Mouse (Mus musculus): ENCODE measurements around the gene Ppm1l. TPM values are rescaled to one million over a fixed set of nuclear protein-coding genes. Genes with fewer than 3 reads are reported as not detected.

Gene Ppm1l
- polyA plus RNA-seq, 1 experiment: 0.75 TPM

DNA sequence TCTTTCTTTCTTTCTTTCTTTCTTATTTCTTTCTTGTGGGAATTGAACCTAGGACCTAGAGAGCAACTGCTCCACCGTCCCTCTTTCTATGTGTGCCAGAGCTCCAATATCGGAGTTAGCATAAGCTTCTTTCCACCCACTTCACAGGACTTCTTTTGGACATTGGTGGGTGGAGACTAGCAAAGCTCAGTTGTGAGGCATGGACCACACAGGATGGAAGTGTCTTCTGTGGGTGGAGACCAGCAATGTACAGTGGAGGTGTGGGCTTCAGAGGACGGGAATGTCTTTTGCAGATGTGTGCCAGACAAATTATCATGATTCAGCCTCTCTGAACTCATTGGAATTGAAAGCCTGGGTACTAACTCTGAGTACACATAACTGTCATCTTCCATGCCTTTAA is 180.5 kb downstream of the Ppm1l start:
- no peak overlapping the region for H3K27ac ChIP-seq (ENCODE audit: insufficient read depth, low read depth, low read length)
- no peak overlapping the region for H3K4me3 ChIP-seq (ENCODE audit: insufficient read depth, low read length)
- TF ChIP-seq POLR2A (IDR thresholded peaks at IDR 0.05; ENCODE audit: borderline replicate concordance, low read depth, low read length): no peak
- no peak for TF ChIP-seq CTCF (IDR thresholded peaks at IDR 0.05; ENCODE audit: low read depth, low read length)
- H3K4me1 ChIP-seq (ENCODE audit: control insufficient read depth, insufficient read depth, low read length): no peaks in the 10 kb centered on the region

DNA sequence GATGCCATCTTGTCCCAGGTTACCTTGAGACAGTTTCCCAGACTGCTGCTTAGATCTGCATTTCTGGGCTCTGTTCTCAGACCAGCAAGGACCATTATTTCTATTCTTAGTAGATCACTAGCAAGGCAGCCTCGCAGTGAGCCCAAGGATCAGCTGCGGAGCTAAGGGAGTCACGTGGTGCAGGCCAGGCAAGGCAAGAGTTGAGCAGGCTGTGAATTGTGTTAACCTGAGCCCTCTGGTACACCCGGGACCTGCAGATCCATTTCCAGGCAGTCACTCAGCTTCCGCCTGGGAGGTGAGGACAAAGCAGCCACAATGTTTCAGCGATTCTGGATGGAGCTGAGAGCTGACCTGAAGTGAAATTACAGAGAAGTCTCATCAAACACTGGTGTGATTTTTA is 185.3 kb downstream of the Ppm1l start:
- H3K4me1 ChIP-seq (ENCODE audit: control insufficient read depth, insufficient read depth, low read length): peaks cover 4% of the 10 kb centered on the region
- no peak overlapping the region for H3K4me3 ChIP-seq (ENCODE audit: insufficient read depth, low read length)
- H3K27ac ChIP-seq (ENCODE audit: insufficient read depth, low read depth, low read length): no peak overlapping the region
- no peak for TF ChIP-seq POLR2A (IDR thresholded peaks at IDR 0.05; ENCODE audit: borderline replicate concordance, low read depth, low read length)
- TF ChIP-seq CTCF (IDR thresholded peaks at IDR 0.05; ENCODE audit: low read depth, low read length): no peak

- H3K4me1 ChIP-seq (ENCODE audit: control insufficient read depth, insufficient read depth, low read length): peaks cover 4% of the 10 kb centered on the region
- no peak for TF ChIP-seq POLR2A (IDR thresholded peaks at IDR 0.05; ENCODE audit: borderline replicate concordance, low read depth, low read length)
- no peak overlapping the region for H3K4me3 ChIP-seq (ENCODE audit: insufficient read depth, low read length)
- no peak overlapping the region for H3K27ac ChIP-seq (ENCODE audit: insufficient read depth, low read depth, low read length)
Measured at GRCm38 (mm10) chr3:69502527-69502926, 185.9 kb downstream of the Ppm1l start.

GRCm38 (mm10) chr3:69505090-69505489 is 188.4 kb downstream of the Ppm1l start:
- no peak overlapping the region for H3K4me3 ChIP-seq (ENCODE audit: insufficient read depth, low read length)
- peaks cover 4% of the 10 kb centered on the region for H3K4me1 ChIP-seq (ENCODE audit: control insufficient read depth, insufficient read depth, low read length)
- TF ChIP-seq POLR2A (IDR thresholded peaks at IDR 0.05; ENCODE audit: borderline replicate concordance, low read depth, low read length): no peak
- TF ChIP-seq CTCF (IDR thresholded peaks at IDR 0.05; ENCODE audit: low read depth, low read length): no peak
- H3K27ac ChIP-seq (ENCODE audit: insufficient read depth, low read depth, low read length): peak overlapping the region; percentile 42; the same call in 1 of the 2 replicates

GRCm38 (mm10) chr3:69506352-69506751 is 189.7 kb downstream of the Ppm1l start:
- Histone ChIP-seq H3K4me1 (ENCODE audit: control insufficient read depth, insufficient read depth, low read length) (peaks cover 4% of the 10 kb centered on the region), H3K27ac (ENCODE audit: insufficient read depth, low read depth, low read length) (no peak overlapping the region), H3K4me3 (ENCODE audit: insufficient read depth, low read length) (no peak overlapping the region)
- TF ChIP-seq POLR2A (IDR thresholded peaks at IDR 0.05; ENCODE audit: borderline replicate concordance, low read depth, low read length) (no peak), CTCF (IDR thresholded peaks at IDR 0.05; ENCODE audit: low read depth, low read length) (no peak)

- peaks cover 4% of the 10 kb centered on the region for H3K4me1 ChIP-seq (ENCODE audit: control insufficient read depth, insufficient read depth, low read length)
- TF ChIP-seq CTCF (IDR thresholded peaks at IDR 0.05; ENCODE audit: low read depth, low read length): no peak
- TF ChIP-seq POLR2A (IDR thresholded peaks at IDR 0.05; ENCODE audit: borderline replicate concordance, low read depth, low read length): no peak
- H3K4me3 ChIP-seq (ENCODE audit: insufficient read depth, low read length): no peak overlapping the region
- H3K27ac ChIP-seq (ENCODE audit: insufficient read depth, low read depth, low read length): no peak overlapping the region
Measured at GRCm38 (mm10) chr3:69509411-69509952, 192.8 kb downstream of the Ppm1l start.

DNA sequence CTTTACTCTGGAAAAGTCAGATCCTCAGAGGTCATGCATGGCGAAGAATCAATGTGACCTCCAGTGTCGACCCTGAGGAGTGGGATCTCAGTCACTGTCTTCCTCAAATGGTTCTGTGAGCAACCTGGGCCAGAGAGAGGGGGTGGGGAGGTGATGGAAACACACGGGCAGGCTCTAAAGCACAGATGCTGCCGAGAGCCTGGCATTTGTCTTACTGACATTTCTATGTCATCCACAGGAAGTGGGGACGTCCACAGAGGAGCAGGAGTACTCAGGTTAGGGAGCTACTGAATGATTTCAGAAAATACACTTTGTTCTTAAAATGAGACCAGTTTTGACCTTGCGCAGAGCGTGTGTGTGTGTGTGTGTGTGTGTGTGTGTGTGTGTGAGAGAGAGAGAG is 195.2 kb downstream of the Ppm1l start:
- H3K4me1 ChIP-seq (ENCODE audit: control insufficient read depth, insufficient read depth, low read length): no peaks in the 10 kb centered on the region
- no peak overlapping the region for H3K4me3 ChIP-seq (ENCODE audit: insufficient read depth, low read length)
- no peak overlapping the region for H3K27ac ChIP-seq (ENCODE audit: insufficient read depth, low read depth, low read length)
- TF ChIP-seq POLR2A (IDR thresholded peaks at IDR 0.05; ENCODE audit: borderline replicate concordance, low read depth, low read length) (no peak), CTCF (IDR thresholded peaks at IDR 0.05; ENCODE audit: low read depth, low read length) (no peak)

DNA sequence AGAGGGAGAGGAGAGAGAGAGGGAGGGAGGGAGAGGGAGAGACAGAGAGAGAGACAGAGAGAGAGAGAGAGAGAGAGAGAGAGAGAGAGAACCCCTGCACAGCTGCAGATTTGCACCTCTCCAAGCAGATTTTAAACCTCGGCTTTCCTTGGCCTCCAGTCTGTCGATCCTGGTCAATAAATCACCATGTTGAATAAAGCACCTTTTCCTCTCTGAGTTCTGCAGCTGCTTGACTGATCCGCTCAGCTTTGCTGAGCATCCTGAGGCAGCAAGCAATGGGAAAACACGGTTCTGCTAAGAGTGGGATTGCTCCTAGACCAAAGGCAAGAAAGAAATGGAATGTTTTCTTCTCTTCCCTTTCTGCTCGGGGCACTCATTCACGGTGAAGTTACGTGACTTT is 195.7 kb downstream of the Ppm1l start:
- TF ChIP-seq POLR2A (IDR thresholded peaks at IDR 0.05; ENCODE audit: borderline replicate concordance, low read depth, low read length) (no peak), CTCF (IDR thresholded peaks at IDR 0.05; ENCODE audit: low read depth, low read length) (no peak)
- Histone ChIP-seq H3K4me1 (ENCODE audit: control insufficient read depth, insufficient read depth, low read length) (no peaks in the 10 kb centered on the region), H3K4me3 (ENCODE audit: insufficient read depth, low read length) (no peak overlapping the region), H3K27ac (ENCODE audit: insufficient read depth, low read depth, low read length) (no peak overlapping the region)

GRCm38 (mm10) chr3:69515730-69516350 is 199.2 kb downstream of the Ppm1l start:
- TF ChIP-seq POLR2A (IDR thresholded peaks at IDR 0.05; ENCODE audit: borderline replicate concordance, low read depth, low read length) (no peak), CTCF (IDR thresholded peaks at IDR 0.05; ENCODE audit: low read depth, low read length) (no peak)
- H3K4me3 ChIP-seq (ENCODE audit: insufficient read depth, low read length): no peak overlapping the region
- no peak overlapping the region for H3K27ac ChIP-seq (ENCODE audit: insufficient read depth, low read depth, low read length)
- peaks cover 12% of the 10 kb centered on the region for H3K4me1 ChIP-seq (ENCODE audit: control insufficient read depth, insufficient read depth, low read length)

- Histone ChIP-seq H3K27ac (ENCODE audit: insufficient read depth, low read depth, low read length) (no peak overlapping the region), H3K4me1 (ENCODE audit: control insufficient read depth, insufficient read depth, low read length) (peaks cover 23% of the 10 kb centered on the region), H3K4me3 (ENCODE audit: insufficient read depth, low read length) (no peak overlapping the region)
- TF ChIP-seq POLR2A (IDR thresholded peaks at IDR 0.05; ENCODE audit: borderline replicate concordance, low read depth, low read length): no peak
- TF ChIP-seq CTCF (IDR thresholded peaks at IDR 0.05; ENCODE audit: low read depth, low read length): no peak
Measured at GRCm38 (mm10) chr3:69519188-69519587, 202.5 kb downstream of the Ppm1l start.

Data from bone marrow macrophage, adult 2 months (primary cell).